Mouse (Mus musculus) c-Kit-positive CD71-positive TER-119-negative erythroid progenitor cells, embryonic 14.5 days (primary cell): Measurements from ENCODE around the gene Mt4.

Experiments used
- DNase-seq: peaks from one replicate; pipeline ENCODE4 v3.0.0-alpha.2; 2013; ENCODE audit warnings: low read depth

Mt4 gene

GRCm38 (mm10) chr8:94179713-94180560 is 42.9 kb downstream of the Mt4 start:
- peak; percentile 57 for DNase-seq

GRCm38 (mm10) chr8:94180561-94180908 is 43.5 kb downstream of the Mt4 start:
- peak; percentile 51 for DNase-seq

GRCm38 (mm10) chr8:94182055-94182929 is 45.3 kb downstream of the Mt4 start:
- DNase-seq, result no peak

GRCm38 (mm10) chr8:94183117-94183516 is 46.1 kb downstream of the Mt4 start:
- peak; percentile 88 for DNase-seq

GRCm38 (mm10) chr8:94184357-94184843 is 47.4 kb downstream of the Mt4 start:
- DNase-seq, result no peak

- DNase-seq, result no peak
Observed at GRCm38 (mm10) chr8:94185791-94186190, 48.8 kb downstream of the Mt4 start.

GRCm38 (mm10) chr8:94186542-94186941 is 49.5 kb downstream of the Mt4 start:
- DNase-seq, result peak; percentile 80

- no peak for DNase-seq
Observed at GRCm38 (mm10) chr8:94187290-94188002, 50.4 kb downstream of the Mt4 start.
